Mouse (Mus musculus) activated CD4-positive, CD25-positive, alpha-beta regulatory T cell, adult 4 months (primary cell): ENCODE data around the gene Gm10840. TPM values are rescaled to one million over a fixed set of nuclear protein-coding genes. Genes with fewer than 3 reads are reported as not detected.

Experiments
- ATAC-seq: one replicate; pipeline ENCODE4 v1.8.0; 2017
- polyA plus RNA-seq, 2 experiments: library from polyadenylated mRNA; unstranded; fragments of 100-300 nt; shearing (Covaris generic); gene quantifications; one replicate each; pipeline ENCODE4 v1.2.1; 2017

Gene Gm10840
- polyA plus RNA-seq, 2 experiments from 2014 or later: not detected

- ATAC-seq: peak; percentile 27
Observed at GRCm38 (mm10) chr11:106159921-106160840, 469 bp upstream of the Gm10840 start.

DNA sequence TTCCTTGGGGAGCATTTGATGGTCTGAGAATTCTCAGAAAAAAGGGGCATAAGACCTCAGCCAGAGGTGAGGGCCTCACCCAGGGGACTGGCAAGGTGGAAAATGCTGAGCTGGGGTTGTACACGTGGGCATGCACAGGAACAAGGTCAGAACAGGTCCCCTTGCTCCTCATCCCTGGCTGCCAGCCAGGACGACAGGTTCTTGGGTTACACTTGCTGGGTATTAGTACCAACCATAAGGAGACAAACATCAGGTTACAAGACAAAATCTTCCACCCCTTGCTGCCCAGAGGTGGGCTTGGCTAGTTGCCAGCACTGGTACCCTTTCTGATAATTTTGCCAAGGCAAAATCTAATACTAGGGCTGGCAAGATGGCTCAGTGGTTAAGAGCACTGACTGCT lies 1.6 kb downstream of the Gm10840 start:
- ATAC-seq: no peak

- ATAC-seq: no peak
Observed at GRCm38 (mm10) chr11:106163546-106163945, 2.9 kb downstream of the Gm10840 start.

DNA sequence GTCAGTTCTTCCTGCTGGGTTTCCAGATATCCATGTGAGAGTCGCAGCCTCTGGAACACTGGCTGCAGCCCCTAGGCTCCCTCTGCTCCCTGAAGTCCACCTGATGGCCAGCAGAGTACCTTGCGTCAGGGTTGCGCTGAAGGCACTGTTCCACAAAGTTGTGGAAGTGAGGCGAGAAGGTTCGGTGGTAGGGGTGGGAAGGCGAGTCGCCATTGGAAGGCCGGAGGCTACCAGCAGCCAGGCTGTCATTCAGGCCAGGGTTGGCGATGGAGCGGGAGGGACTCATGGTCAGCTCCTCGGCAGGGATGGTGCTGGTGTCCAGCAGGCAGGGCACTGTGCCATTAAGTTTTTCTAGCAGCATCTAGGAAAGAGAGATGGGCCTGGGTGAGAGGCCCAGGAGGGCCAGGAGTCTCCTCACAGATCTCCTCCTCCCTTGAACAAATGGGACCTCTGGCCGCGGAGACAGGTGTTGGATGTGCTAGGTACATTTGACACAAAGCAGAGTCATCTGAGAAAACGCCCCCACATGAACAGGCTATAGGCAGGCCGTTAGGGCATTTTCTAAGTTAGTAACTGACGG lies 4.0 kb downstream of the Gm10840 start:
- ATAC-seq: no peak

GRCm38 (mm10) chr11:106167435-106167834 lies 6.8 kb downstream of the Gm10840 start:
- peak; percentile 94 for ATAC-seq

DNA sequence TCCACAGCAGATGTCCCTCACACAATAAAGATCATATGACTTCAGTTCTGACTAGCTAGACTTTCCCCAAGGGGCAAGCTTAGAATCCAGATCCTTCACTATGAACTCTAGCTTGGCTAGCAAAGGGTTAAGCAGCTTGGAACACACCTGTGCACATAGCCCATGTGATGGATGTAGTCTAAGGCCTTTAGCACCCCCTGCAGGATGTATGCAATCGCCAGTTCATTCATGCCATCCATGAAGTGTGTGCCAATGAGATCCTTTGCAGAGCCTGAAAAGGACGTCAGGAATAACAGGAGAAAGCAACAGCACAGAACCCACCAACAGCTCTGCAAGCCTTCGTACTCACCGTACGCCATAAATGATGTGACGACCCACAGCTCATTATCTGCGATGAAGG lies 10.2 kb downstream of the Gm10840 start:
- peak; percentile 30 for ATAC-seq

GRCm38 (mm10) chr11:106173228-106173627 lies 12.6 kb downstream of the Gm10840 start:
- ATAC-seq: no peak

DNA sequence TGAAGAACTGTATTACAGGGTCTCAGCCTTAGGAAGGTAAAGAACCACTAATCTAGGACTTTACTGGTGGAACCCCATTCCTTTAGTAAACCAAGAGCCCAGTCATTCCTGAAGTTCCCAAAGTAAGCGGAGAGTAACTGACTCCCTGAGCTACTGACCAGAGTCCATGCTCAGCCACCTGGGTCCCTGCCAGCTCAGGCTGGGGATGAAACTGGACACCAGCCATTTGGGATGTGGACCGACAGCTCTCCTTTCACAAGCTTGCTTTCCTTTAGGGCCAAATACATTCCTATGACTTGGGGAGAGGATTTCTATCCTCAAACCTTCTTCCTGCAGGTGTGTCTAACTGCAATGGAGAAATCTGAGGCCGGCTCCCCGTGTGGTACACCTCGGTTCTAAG lies 13.7 kb downstream of the Gm10840 start:
- ATAC-seq: no peak

DNA sequence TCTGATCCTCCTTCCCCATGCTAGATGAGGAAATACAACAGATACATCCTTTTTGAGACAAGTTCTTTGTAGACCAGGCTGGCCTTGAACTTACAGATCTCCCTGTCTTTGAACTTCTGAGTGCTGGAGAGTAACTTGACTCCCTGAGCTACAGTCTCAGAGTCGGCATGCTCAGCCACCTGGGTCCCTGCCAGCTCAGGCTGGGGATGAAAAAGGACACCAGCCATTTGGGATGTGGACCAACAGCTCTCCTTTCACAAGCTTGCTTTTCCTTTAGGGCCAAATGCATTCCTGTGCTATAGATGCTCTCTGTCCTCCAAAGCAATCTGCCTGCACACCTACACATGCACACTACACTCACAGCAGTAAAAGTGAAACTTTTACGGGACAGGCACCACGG lies 14.4 kb downstream of the Gm10840 start:
- ATAC-seq: no peak

GRCm38 (mm10) chr11:106176372-106176771 lies 15.7 kb downstream of the Gm10840 start:
- no peak for ATAC-seq

DNA sequence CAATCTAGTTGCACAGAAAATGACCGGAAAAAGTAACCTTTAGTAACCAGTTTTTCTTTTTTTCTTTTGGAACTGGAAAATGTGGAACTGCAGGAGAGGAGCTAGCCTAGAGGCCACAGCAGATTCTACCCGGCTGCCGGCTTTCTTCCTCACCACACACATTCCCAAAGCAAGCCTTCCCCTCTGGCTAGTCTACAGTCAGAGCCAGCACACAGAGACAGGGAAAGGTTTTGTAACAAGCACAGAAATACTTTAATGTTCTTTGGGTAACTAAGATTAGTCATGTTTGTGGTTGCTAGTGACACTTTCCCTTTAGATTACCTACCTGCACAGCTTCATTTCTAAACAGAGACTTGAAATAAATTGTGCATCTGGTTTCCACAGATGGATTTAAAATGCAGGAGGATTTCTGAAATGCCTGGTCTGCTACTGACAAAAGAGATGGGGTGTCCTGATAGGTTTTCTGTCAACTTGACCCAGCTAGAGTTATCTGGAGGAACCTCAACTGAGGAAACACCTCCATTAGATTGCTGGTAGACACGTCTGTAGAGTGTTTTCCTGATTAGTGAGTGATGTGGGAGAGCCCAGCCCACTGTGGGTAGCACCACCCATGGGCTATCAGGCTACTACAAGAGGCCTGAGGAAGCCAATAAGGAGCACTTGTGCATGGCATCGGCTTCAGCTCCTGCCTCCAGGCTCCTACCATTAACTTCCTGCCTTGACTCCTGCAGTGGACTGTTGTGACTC lies 17.6 kb downstream of the Gm10840 start:
- no peak for ATAC-seq

- no peak for ATAC-seq
Observed at GRCm38 (mm10) chr11:106179711-106180448, 19.2 kb downstream of the Gm10840 start.

- no peak for ATAC-seq
Observed at GRCm38 (mm10) chr11:106180449-106180801, 19.8 kb downstream of the Gm10840 start.

DNA sequence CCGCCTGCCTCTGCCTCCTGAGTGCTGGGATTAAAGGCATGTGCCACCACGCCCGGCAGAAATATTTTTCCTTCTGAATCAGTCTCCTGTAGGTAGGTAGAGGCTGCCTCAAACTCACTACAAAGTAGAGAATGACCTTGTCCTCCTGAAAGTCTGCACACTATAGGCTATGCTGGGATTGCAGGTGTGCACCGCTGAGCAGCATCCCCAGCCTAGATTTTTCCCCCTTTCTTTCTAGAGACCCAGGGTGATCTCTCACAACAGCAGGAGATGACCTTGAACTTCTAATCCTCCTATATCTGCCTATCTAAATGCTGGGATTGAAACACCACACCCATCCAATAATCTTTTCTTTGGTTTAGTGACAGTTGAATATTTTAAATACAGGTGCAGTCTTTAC lies 26.7 kb downstream of the Gm10840 start:
- ATAC-seq: no peak

GRCm38 (mm10) chr11:106191716-106192115 lies 31.1 kb downstream of the Gm10840 start:
- ATAC-seq: no peak

- no peak for ATAC-seq
Observed at GRCm38 (mm10) chr11:106192241-106192640, 31.6 kb downstream of the Gm10840 start.

- ATAC-seq: peak; percentile 13
Observed at GRCm38 (mm10) chr11:106192657-106193370, 32.2 kb downstream of the Gm10840 start.

DNA sequence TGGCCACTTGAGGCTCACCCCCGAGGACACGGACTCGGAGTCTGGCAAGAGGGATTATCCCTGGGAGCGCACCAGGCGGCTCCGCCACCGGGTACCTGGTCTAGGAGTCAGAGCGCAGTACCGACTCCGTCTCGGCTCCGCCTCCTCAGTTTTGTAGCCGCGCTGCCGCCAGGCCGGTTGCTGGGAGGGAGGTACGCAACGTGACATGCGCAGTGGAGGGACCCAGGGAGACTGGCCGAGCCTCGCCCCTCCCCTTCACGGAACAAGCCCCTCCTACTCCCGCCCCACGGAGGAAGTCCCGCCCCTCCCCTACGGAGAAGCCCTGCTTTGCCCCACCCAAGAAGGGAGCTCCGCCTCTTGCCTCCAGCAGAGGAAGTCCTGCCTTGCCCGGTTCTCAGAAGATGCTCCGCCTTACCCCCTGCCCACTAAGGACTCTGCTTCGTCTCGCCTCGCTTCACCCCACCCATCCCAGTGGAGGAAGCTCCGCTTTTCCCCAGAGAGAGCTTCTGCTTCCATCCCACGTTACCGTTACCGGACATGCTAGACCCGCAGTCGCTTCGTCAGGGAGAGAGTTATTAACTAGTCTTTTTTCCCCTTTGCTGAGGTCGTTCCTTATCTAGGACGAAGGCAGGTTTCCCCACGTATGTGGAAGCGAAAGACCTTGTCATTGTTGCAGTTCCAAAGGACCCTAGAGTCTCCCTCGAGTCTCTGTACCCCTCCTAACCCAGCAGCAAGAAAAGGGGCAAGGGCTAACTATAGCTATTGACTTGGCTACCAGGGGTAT lies 32.9 kb downstream of the Gm10840 start:
- peak; percentile 90 for ATAC-seq

DNA sequence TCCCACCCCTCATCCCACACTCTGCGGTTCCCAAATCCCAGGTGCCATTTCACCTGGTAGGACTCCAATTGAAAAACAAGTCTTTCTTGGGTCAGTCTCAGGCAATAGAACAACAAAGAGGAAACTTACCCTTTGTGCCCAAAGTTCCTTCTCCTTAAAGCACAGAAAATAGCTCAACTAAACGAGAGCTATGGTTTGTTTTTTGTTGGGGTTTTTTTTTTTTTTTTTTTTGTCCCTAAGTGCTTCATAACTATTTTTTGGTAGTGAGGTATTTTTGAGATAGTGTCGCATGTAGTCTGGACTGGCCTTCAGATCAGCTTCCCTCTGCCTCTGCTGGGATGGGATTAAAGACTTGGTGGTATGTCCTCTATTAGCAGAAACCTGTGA lies 33.5 kb downstream of the Gm10840 start:
- ATAC-seq: no peak

DNA sequence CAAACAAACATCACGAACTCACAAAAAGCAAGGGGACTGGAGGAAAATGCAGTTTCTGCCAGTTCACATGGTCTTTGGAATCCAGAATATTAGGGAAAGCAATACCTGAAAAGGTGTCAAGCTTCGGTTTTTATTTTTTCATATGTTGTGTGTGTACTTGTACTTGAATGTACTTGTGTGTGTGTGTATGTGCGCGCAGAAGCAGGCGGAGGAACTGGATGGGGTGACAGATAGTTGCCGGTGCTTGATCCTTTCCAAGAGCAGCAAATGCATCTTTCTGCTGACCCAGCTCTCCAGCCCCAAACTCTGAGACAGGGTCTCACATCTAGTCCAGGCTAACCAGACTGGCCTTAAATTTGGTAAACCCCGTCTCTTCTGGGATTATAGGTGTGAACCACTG lies 34.2 kb downstream of the Gm10840 start:
- ATAC-seq: no peak

DNA sequence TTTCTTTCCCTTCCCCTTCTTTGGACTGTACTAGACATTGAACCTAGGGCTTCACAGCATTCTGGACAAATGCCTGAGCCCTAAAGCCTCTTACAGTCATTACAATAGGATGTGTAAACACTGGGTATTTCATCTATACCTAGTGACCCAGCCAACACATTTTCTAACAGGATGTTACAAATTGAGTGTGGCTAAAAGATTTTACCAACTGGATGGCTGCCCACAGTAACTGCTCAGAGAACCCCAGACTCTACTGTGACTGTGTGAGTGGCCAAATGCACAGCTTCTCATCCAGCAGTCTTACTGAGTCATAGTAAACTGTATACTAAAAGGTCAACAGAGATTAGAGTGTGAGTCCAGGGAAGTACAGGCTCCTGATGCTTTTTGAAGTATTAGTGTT lies 34.7 kb downstream of the Gm10840 start:
- ATAC-seq: no peak
